Mouse (Mus musculus): ENCODE data around the gene Atp5g2. TPM values are rescaled to one million over a fixed set of nuclear protein-coding genes. Genes with fewer than 3 reads are reported as not detected.

Gene Atp5g2
- polyA plus RNA-seq, 1 experiment from 2014 or later, result 60.4 TPM

- under 1% methylated on average over 41 of the region's 51 CpGs for WGBS
- H3K27me3 ChIP-seq (ENCODE audit: control insufficient read depth, insufficient read depth, low read length), result no peaks in the 10 kb centered on the region
- ATAC-seq (replicated peaks; ENCODE audit: insufficient number of reproducible peaks, low FRiP score, low TSS enrichment, low read depth), result peak; percentile 99
- H3K9ac ChIP-seq (replicated peaks; ENCODE audit: low read length), result peak within 1 kb of the TSS; percentile 86
- no peaks in the 10 kb centered on the region for H3K36me3 ChIP-seq (replicated peaks; ENCODE audit: control insufficient read depth, insufficient read depth, low read depth, low read length)
- H3K4me3 ChIP-seq (ENCODE audit: low read depth, low read length), result peak within 1 kb of the TSS; percentile 69
- no peaks in the 10 kb centered on the region for H3K4me1 ChIP-seq (ENCODE audit: control insufficient read depth, insufficient read depth, low read length)
- H3K4me2 ChIP-seq (ENCODE audit: low read depth, low read length), result peak within 1 kb of the TSS; percentile 76
- no peaks in the 10 kb centered on the region for H3K9me3 ChIP-seq (replicated peaks; ENCODE audit: control insufficient read depth, low read length)
- H3K27ac ChIP-seq (replicated peaks; ENCODE audit: low read depth, low read length), result peak within 1 kb of the TSS; percentile 96
- DNase-seq (ENCODE audit: low spot score), result peak; percentile 99
These were observed 47.0 kb downstream of the Atp5g2 start, which contains the start of the genes Gm28047 and Atf7 for GRCm38 (mm10) chr15:102624970-102625686. Gene Gm28047 (minus strand): TSS chr15:102625067. Gene Atf7 (minus strand): TSS chr15:102625464.

GRCm38 (mm10) chr15:102624291-102624969, 47.7 kb downstream of the Atp5g2 start:
- H3K4me1 ChIP-seq (ENCODE audit: control insufficient read depth, insufficient read depth, low read length), result no peaks in the 10 kb centered on the region
- peak overlapping the region; percentile 86 for H3K9ac ChIP-seq (replicated peaks; ENCODE audit: low read length)
- ATAC-seq (replicated peaks; ENCODE audit: insufficient number of reproducible peaks, low FRiP score, low TSS enrichment, low read depth) (0 out of 2 replicates have a peak, but pooled peaks have one; percentile 0), DNase-seq (ENCODE audit: low spot score) (no peak)
- no peak overlapping the region for H3K27ac ChIP-seq (replicated peaks; ENCODE audit: low read depth, low read length)
- peak overlapping the region; percentile 76 for H3K4me2 ChIP-seq (ENCODE audit: low read depth, low read length)
- H3K4me3 ChIP-seq (ENCODE audit: low read depth, low read length), result peak overlapping the region; percentile 69
- no peaks in the 10 kb centered on the region for H3K27me3 ChIP-seq (ENCODE audit: control insufficient read depth, insufficient read depth, low read length)
- whole genome bisulfite sequencing, result 7% methylated on average over 17 of the region's 17 CpGs
- no peaks in the 10 kb centered on the region for H3K9me3 ChIP-seq (replicated peaks; ENCODE audit: control insufficient read depth, low read length)
- H3K36me3 ChIP-seq (replicated peaks; ENCODE audit: control insufficient read depth, insufficient read depth, low read depth, low read length), result no peaks in the 10 kb centered on the region

GRCm38 (mm10) chr15:102623121-102623520, 49.0 kb downstream of the Atp5g2 start:
- ATAC-seq (replicated peaks; ENCODE audit: insufficient number of reproducible peaks, low FRiP score, low TSS enrichment, low read depth) (no peak), DNase-seq (ENCODE audit: low spot score) (no peak)
- no peaks in the 10 kb centered on the region for H3K36me3 ChIP-seq (replicated peaks; ENCODE audit: control insufficient read depth, insufficient read depth, low read depth, low read length)
- H3K4me3 ChIP-seq (ENCODE audit: low read depth, low read length), result no peak overlapping the region
- H3K9ac ChIP-seq (replicated peaks; ENCODE audit: low read length), result no peak overlapping the region
- H3K27ac ChIP-seq (replicated peaks; ENCODE audit: low read depth, low read length), result no peak overlapping the region
- no peaks in the 10 kb centered on the region for H3K27me3 ChIP-seq (ENCODE audit: control insufficient read depth, insufficient read depth, low read length)
- no peak overlapping the region for H3K4me2 ChIP-seq (ENCODE audit: low read depth, low read length)
- WGBS, result 89% methylated on average over 3 of the region's 3 CpGs
- no peaks in the 10 kb centered on the region for H3K9me3 ChIP-seq (replicated peaks; ENCODE audit: control insufficient read depth, low read length)
- H3K4me1 ChIP-seq (ENCODE audit: control insufficient read depth, insufficient read depth, low read length), result no peaks in the 10 kb centered on the region

GRCm38 (mm10) chr15:102622536-102622935, 49.6 kb downstream of the Atp5g2 start:
- no peak for ATAC-seq (replicated peaks; ENCODE audit: insufficient number of reproducible peaks, low FRiP score, low TSS enrichment, low read depth)
- Histone ChIP-seq H3K4me3 (ENCODE audit: low read depth, low read length) (no peak overlapping the region), H3K36me3 (replicated peaks; ENCODE audit: control insufficient read depth, insufficient read depth, low read depth, low read length) (no peaks in the 10 kb centered on the region), H3K27me3 (ENCODE audit: control insufficient read depth, insufficient read depth, low read length) (no peaks in the 10 kb centered on the region), H3K9me3 (replicated peaks; ENCODE audit: control insufficient read depth, low read length) (no peaks in the 10 kb centered on the region), H3K4me2 (ENCODE audit: low read depth, low read length) (no peak overlapping the region), H3K4me1 (ENCODE audit: control insufficient read depth, insufficient read depth, low read length) (no peaks in the 10 kb centered on the region), H3K9ac (replicated peaks; ENCODE audit: low read length) (no peak overlapping the region), H3K27ac (replicated peaks; ENCODE audit: low read depth, low read length) (no peak overlapping the region)
- no peak for DNase-seq (ENCODE audit: low spot score)

- no peak overlapping the region for H3K4me2 ChIP-seq (ENCODE audit: low read depth, low read length)
- no peaks in the 10 kb centered on the region for H3K9me3 ChIP-seq (replicated peaks; ENCODE audit: control insufficient read depth, low read length)
- H3K27ac ChIP-seq (replicated peaks; ENCODE audit: low read depth, low read length), result no peak overlapping the region
- DNase-seq (ENCODE audit: low spot score), result no peak
- no peaks in the 10 kb centered on the region for H3K36me3 ChIP-seq (replicated peaks; ENCODE audit: control insufficient read depth, insufficient read depth, low read depth, low read length)
- 84% methylated on average over 1 of the region's 1 CpGs for WGBS
- H3K27me3 ChIP-seq (ENCODE audit: control insufficient read depth, insufficient read depth, low read length), result no peaks in the 10 kb centered on the region
- ATAC-seq (replicated peaks; ENCODE audit: insufficient number of reproducible peaks, low FRiP score, low TSS enrichment, low read depth), result no peak
- H3K4me1 ChIP-seq (ENCODE audit: control insufficient read depth, insufficient read depth, low read length), result no peaks in the 10 kb centered on the region
- H3K4me3 ChIP-seq (ENCODE audit: low read depth, low read length), result no peak overlapping the region
- no peak overlapping the region for H3K9ac ChIP-seq (replicated peaks; ENCODE audit: low read length)
These were observed 51.4 kb downstream of the Atp5g2 start for GRCm38 (mm10) chr15:102620765-102621164.

GRCm38 (mm10) chr15:102619486-102619885, 52.7 kb downstream of the Atp5g2 start:
- 93% methylated on average over 5 of the region's 5 CpGs for WGBS
- Histone ChIP-seq H3K4me2 (ENCODE audit: low read depth, low read length) (no peak overlapping the region), H3K27me3 (ENCODE audit: control insufficient read depth, insufficient read depth, low read length) (no peaks in the 10 kb centered on the region), H3K9ac (replicated peaks; ENCODE audit: low read length) (no peak overlapping the region), H3K27ac (replicated peaks; ENCODE audit: low read depth, low read length) (no peak overlapping the region), H3K4me1 (ENCODE audit: control insufficient read depth, insufficient read depth, low read length) (no peaks in the 10 kb centered on the region), H3K4me3 (ENCODE audit: low read depth, low read length) (no peak overlapping the region), H3K36me3 (replicated peaks; ENCODE audit: control insufficient read depth, insufficient read depth, low read depth, low read length) (no peaks in the 10 kb centered on the region), H3K9me3 (replicated peaks; ENCODE audit: control insufficient read depth, low read length) (no peaks in the 10 kb centered on the region)
- ATAC-seq (replicated peaks; ENCODE audit: insufficient number of reproducible peaks, low FRiP score, low TSS enrichment, low read depth) (no peak), DNase-seq (ENCODE audit: low spot score) (no peak)

- DNase-seq (ENCODE audit: low spot score) (no peak), ATAC-seq (replicated peaks; ENCODE audit: insufficient number of reproducible peaks, low FRiP score, low TSS enrichment, low read depth) (no peak)
- Histone ChIP-seq H3K27ac (replicated peaks; ENCODE audit: low read depth, low read length) (no peak overlapping the region), H3K36me3 (replicated peaks; ENCODE audit: control insufficient read depth, insufficient read depth, low read depth, low read length) (no peaks in the 10 kb centered on the region), H3K27me3 (ENCODE audit: control insufficient read depth, insufficient read depth, low read length) (no peaks in the 10 kb centered on the region), H3K4me3 (ENCODE audit: low read depth, low read length) (no peak overlapping the region), H3K9me3 (replicated peaks; ENCODE audit: control insufficient read depth, low read length) (no peaks in the 10 kb centered on the region), H3K4me2 (ENCODE audit: low read depth, low read length) (no peak overlapping the region), H3K4me1 (ENCODE audit: control insufficient read depth, insufficient read depth, low read length) (no peaks in the 10 kb centered on the region), H3K9ac (replicated peaks; ENCODE audit: low read length) (no peak overlapping the region)
- WGBS, result 90% methylated on average over 1 of the region's 1 CpGs
These were observed 54.5 kb downstream of the Atp5g2 start for GRCm38 (mm10) chr15:102617654-102618053.

- Histone ChIP-seq H3K4me3 (ENCODE audit: low read depth, low read length) (no peak overlapping the region), H3K27ac (replicated peaks; ENCODE audit: low read depth, low read length) (no peak overlapping the region), H3K9ac (replicated peaks; ENCODE audit: low read length) (no peak overlapping the region), H3K4me2 (ENCODE audit: low read depth, low read length) (no peak overlapping the region), H3K36me3 (replicated peaks; ENCODE audit: control insufficient read depth, insufficient read depth, low read depth, low read length) (no peaks in the 10 kb centered on the region), H3K9me3 (replicated peaks; ENCODE audit: control insufficient read depth, low read length) (no peaks in the 10 kb centered on the region), H3K27me3 (ENCODE audit: control insufficient read depth, insufficient read depth, low read length) (no peaks in the 10 kb centered on the region), H3K4me1 (ENCODE audit: control insufficient read depth, insufficient read depth, low read length) (no peaks in the 10 kb centered on the region)
- DNase-seq (ENCODE audit: low spot score) (no peak), ATAC-seq (replicated peaks; ENCODE audit: insufficient number of reproducible peaks, low FRiP score, low TSS enrichment, low read depth) (no peak)
- WGBS, result 89% methylated on average over 2 of the region's 2 CpGs
These were observed 56.0 kb downstream of the Atp5g2 start for GRCm38 (mm10) chr15:102616174-102616573.

Measured in embryonic facial prominence, embryonic 11.5 days (tissue).